In the genomic region with DNA sequence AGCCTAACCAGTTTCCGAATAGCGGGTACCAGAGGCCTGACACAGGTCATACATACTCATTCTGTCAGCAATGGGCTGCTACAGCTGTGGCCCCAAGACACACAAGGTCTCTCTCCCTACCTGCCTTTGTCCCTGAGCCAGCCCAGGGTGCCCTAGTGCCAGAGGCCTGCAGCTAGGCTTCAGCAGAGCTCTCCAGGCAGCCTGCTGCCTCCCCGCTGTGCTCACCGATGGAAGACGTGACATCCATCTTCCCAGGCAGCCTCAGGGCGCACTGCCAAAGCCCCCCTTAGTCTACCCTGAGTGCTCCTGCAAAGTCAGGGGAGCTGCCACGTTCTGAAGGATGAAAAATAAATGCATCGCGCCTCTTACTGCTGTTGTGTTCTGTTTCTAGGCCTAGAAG, we compare ENCODE assay signal across 12 mouse cellular contexts. TPM values are rescaled to one million over a fixed set of nuclear protein-coding genes. Genes with fewer than 3 reads are reported as not detected.
DNase-seq lines count a peak whose midpoint lies in the region; ATAC-seq and TF ChIP-seq lines count a peak whose summit lies in the region.
"Had no signal": no experiment of that assay in that cellular context is flagged by ENCODE, and none has a peak within 500 bp of the region (broad histone marks: within the 10 kb centered on the region; RNA-seq: fewer than 3 reads in every experiment).

No protein-coding gene starts in this region.

- no peaks in the 10 kb centered on the region for H3K4me1 ChIP-seq in intestine, embryonic 14.5 days (replicated peaks; ENCODE audit: control insufficient read depth, insufficient read depth, low read length)
- H3K4me1 ChIP-seq in intestine, postnatal 0 days (replicated peaks; ENCODE audit: control insufficient read depth, insufficient read depth, low read length): no peaks in the 10 kb centered on the region
- H3K4me1 ChIP-seq in hindbrain, embryonic 13.5 days (replicated peaks): peaks cover 21% of the 10 kb centered on the region
- 0 out of 2 replicates have a peak, but pooled peaks cover 3% of the 10 kb centered on the region for H3K4me1 ChIP-seq in midbrain, postnatal 0 days (ENCODE audit: insufficient read depth, low read length)
- H3K4me1 ChIP-seq: lung, embryonic 15.5 days had no signal

- no peak overlapping the region for H3K4me2 ChIP-seq in intestine, embryonic 14.5 days (ENCODE audit: low read length)
- no peak overlapping the region for H3K4me2 ChIP-seq in intestine, postnatal 0 days (replicated peaks; ENCODE audit: low read depth)
- H3K4me2 ChIP-seq in hindbrain, embryonic 13.5 days: no peak overlapping the region
- H3K4me2 ChIP-seq in midbrain, postnatal 0 days (ENCODE audit: low read depth, low read length, poor library complexity, severe bottlenecking): peak overlapping the region; percentile 6; the same call in 1 of the 2 replicates
- H3K4me2 ChIP-seq: lung, embryonic 15.5 days had no signal

- no peak overlapping the region for H3K27ac ChIP-seq in intestine, embryonic 14.5 days (ENCODE audit: low read depth)
- H3K27ac ChIP-seq in intestine, postnatal 0 days (ENCODE audit: low read depth, low read length): no peak overlapping the region
- peak overlapping the region; percentile 83 for H3K27ac ChIP-seq in hindbrain, embryonic 13.5 days
- H3K27ac ChIP-seq in midbrain, postnatal 0 days (ENCODE audit: low read depth, low read length): peak overlapping the region; percentile 59
- H3K27ac ChIP-seq: lung, embryonic 15.5 days had no signal

- DNase-seq in intestine, embryonic 14.5 days (ENCODE audit: low spot score): peak; percentile 66
- DNase-seq in adrenal gland, postnatal 25 days: peak; percentile 66
- DNase-seq in midbrain, postnatal 0 days (ENCODE audit: low spot score): peak; percentile 56
- DNase-seq in gastrocnemius, postnatal 4 days (ENCODE audit: low spot score in 2 of 2): no peak
- DNase-seq in gastrocnemius, postnatal 10 days: no peak
- DNase-seq: cerebellum, adult 11-12 months; embryo, embryonic 11 days; heart, postnatal 10 days; kidney, adult 9 months had no signal

- 41% methylated on average over 9 of the region's 9 CpGs for WGBS in intestine, embryonic 14.5 days
- WGBS in intestine, postnatal 0 days: 59% methylated on average over 9 of the region's 9 CpGs
- WGBS in hindbrain, embryonic 13.5 days: 29% methylated on average over 9 of the region's 9 CpGs
- 41% methylated on average over 9 of the region's 9 CpGs for WGBS in midbrain, postnatal 0 days

- peaks cover 13% of the 10 kb centered on the region; the same call in 1 of the 2 replicates for H3K36me3 ChIP-seq in intestine, embryonic 14.5 days (ENCODE audit: control insufficient read depth, insufficient read depth, low read length)
- peaks cover 58% of the 10 kb centered on the region for H3K36me3 ChIP-seq in intestine, postnatal 0 days (ENCODE audit: control insufficient read depth, insufficient read depth)
- H3K36me3 ChIP-seq in hindbrain, embryonic 13.5 days: no peaks in the 10 kb centered on the region
- no peaks in the 10 kb centered on the region for H3K36me3 ChIP-seq in midbrain, postnatal 0 days (ENCODE audit: insufficient read depth, low read length)

- ATAC-seq in intestine, embryonic 14.5 days (replicated peaks; ENCODE audit: low FRiP score, low TSS enrichment, low read depth): no peak
- ATAC-seq in intestine, postnatal 0 days: no peak
- peak; percentile 78 for ATAC-seq in hindbrain, embryonic 13.5 days (ENCODE audit: low FRiP score)
- ATAC-seq in midbrain, postnatal 0 days (ENCODE audit: low FRiP score): no peak

- TF ChIP-seq CTCF in intestine, postnatal 0 days (IDR thresholded peaks at IDR 0.05; ENCODE audit: low read depth): no peak
- TF ChIP-seq CTCF in midbrain, postnatal 0 days (IDR thresholded peaks at IDR 0.05): no peak

- no peaks in the 10 kb centered on the region for H3K27me3 ChIP-seq in intestine, embryonic 14.5 days (replicated peaks; ENCODE audit: control insufficient read depth, insufficient read depth, low read length)
- H3K27me3 ChIP-seq in intestine, postnatal 0 days (replicated peaks; ENCODE audit: control insufficient read depth, insufficient read depth, low read length): no peaks in the 10 kb centered on the region
- no peaks in the 10 kb centered on the region for H3K27me3 ChIP-seq in hindbrain, embryonic 13.5 days
- H3K27me3 ChIP-seq in midbrain, postnatal 0 days (ENCODE audit: insufficient read depth, low read length): no peaks in the 10 kb centered on the region
- H3K27me3 ChIP-seq: lung, embryonic 15.5 days had no signal

- no peak overlapping the region for H3K4me3 ChIP-seq in intestine, embryonic 14.5 days (ENCODE audit: low read depth, low read length)
- no peak overlapping the region for H3K4me3 ChIP-seq in intestine, postnatal 0 days (ENCODE audit: low read depth, low read length)
- no peak overlapping the region for H3K4me3 ChIP-seq in hindbrain, embryonic 13.5 days
- no peak overlapping the region for H3K4me3 ChIP-seq in midbrain, postnatal 0 days (ENCODE audit: low read depth, low read length)
- H3K4me3 ChIP-seq: lung, embryonic 15.5 days had no signal

- no peak overlapping the region for H3K9ac ChIP-seq in intestine, embryonic 14.5 days (ENCODE audit: low read length)
- H3K9ac ChIP-seq in intestine, postnatal 0 days (ENCODE audit: low read depth, low read length): no peak overlapping the region
- peak overlapping the region; percentile 49; the same call in 1 of the 2 replicates for H3K9ac ChIP-seq in hindbrain, embryonic 13.5 days
- no peak overlapping the region for H3K9ac ChIP-seq in midbrain, postnatal 0 days (replicated peaks; ENCODE audit: low read length, poor library complexity, severe bottlenecking)
- H3K9ac ChIP-seq: lung, embryonic 15.5 days had no signal

- no peaks in the 10 kb centered on the region for H3K9me3 ChIP-seq in intestine, embryonic 14.5 days (ENCODE audit: control insufficient read depth, low read length)
- no peaks in the 10 kb centered on the region for H3K9me3 ChIP-seq in intestine, postnatal 0 days (ENCODE audit: control insufficient read depth)
- H3K9me3 ChIP-seq in hindbrain, embryonic 13.5 days: no peaks in the 10 kb centered on the region
- H3K9me3 ChIP-seq in midbrain, postnatal 0 days (ENCODE audit: low read length): no peaks in the 10 kb centered on the region
- H3K9me3 ChIP-seq: lung, embryonic 15.5 days had no signal

RNA-seq across cellular contexts. Expression of gene Fam114a1, which starts 58.1 kb away (rescaled TPM):
- polyA plus RNA-seq in intestine, embryonic 14.5 days (2014; fragmentation: Nextera tagmentation; extraction: Ambion mirVana): 32.4 and 35.1 TPM in 2 replicates
- 30.5 and 31.8 TPM in 2 replicates for polyA plus RNA-seq in intestine, postnatal 0 days (2015; fragmentation: Nextera tagmentation; extraction: Ambion mirVana)
- total RNA-seq in adrenal gland, postnatal 25 days (2021): 14.9 and 23.7 TPM in 2 replicates
- polyA plus RNA-seq in hindbrain, embryonic 13.5 days (2015; fragmentation: Nextera tagmentation; extraction: Ambion mirVana): 11.8 and 13.3 TPM in 2 replicates
- 2.5 and 6.2 TPM in 2 replicates for total RNA-seq in midbrain, postnatal 0 days (2014; rRNA removed)
- polyA plus RNA-seq in midbrain, postnatal 0 days (2015; fragmentation: Nextera tagmentation; extraction: Ambion mirVana): 5.0 and 5.4 TPM in 2 replicates
- 10 to 100 TPM; 63.3 to 71.7 TPM for total RNA-seq in gastrocnemius, postnatal 4 days (2021)
- total RNA-seq in gastrocnemius, postnatal 10 days (2021): 10 to 100 TPM; 38.2 to 48.7 TPM

Comparison
In these comparisons a context has a peak if more than half of its experiments do, and no peak if none do; other contexts are left out.
1. DNase-seq: peak in intestine, embryonic 14.5 days (single experiment), adrenal gland, postnatal 25 days (single experiment) and midbrain, postnatal 0 days (single experiment); none in gastrocnemius, postnatal 4 days (0 of 2) and gastrocnemius, postnatal 10 days (single experiment).
2. H3K27ac ChIP-seq: peak in hindbrain, embryonic 13.5 days (single experiment) and midbrain, postnatal 0 days (single experiment); none in intestine, embryonic 14.5 days (single experiment) and intestine, postnatal 0 days (single experiment).